Mouse (Mus musculus) adrenal gland, adult 18-20 months (tissue): ENCODE results near the gene Vmn2r73. TPM values are rescaled to one million over a fixed set of nuclear protein-coding genes. Genes with fewer than 3 reads are reported as not detected.

ENCODE experiments used
- DNase-seq, 2 experiments: peaks; one replicate each; pipeline ENCODE4 v3.0.0; 2021 to 2022; ENCODE audit warnings: low spot score in 2 of 2
- long read RNA-seq, 2 experiments: library from polyadenylated mRNA; stranded (forward); transcript quantifications; one replicate each; pipeline ENCODE4 v2.0.0; 2021
- total RNA-seq, 2 experiments: library from RNA; stranded (reverse); gene quantifications; 1 replicate in 1 of 2; 2 replicates in 1 of 2; pipeline ENCODE4 v1.2.3; 2021

Gene Vmn2r73
- total RNA-seq, result not detected
- long read RNA-seq, experiment 1, result 0 reads
- long read RNA-seq, experiment 2, result 0 reads

DNA sequence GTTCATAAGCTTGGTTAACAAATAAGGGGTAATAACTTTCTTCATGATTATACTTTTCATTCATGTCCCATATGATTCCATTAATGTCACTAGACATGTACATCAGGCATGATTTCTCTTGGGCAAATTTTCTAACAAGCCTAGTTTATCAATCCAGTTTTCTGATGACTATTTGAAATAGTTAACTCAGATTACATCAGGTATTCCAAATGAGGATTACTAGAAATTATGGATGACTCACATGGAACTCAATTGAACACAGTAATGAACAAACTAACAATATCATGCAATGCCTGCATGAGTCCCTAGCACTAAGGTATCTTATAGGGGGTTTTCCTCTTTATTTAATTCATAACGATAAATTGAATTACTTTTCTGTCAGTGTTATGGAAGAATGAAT lies at the start of gene Vmn2r73:
Gene Vmn2r73, minus strand, starts transcription at position 101 of the 400 bp plus-strand sequence.
- no peak for DNase-seq

DNA sequence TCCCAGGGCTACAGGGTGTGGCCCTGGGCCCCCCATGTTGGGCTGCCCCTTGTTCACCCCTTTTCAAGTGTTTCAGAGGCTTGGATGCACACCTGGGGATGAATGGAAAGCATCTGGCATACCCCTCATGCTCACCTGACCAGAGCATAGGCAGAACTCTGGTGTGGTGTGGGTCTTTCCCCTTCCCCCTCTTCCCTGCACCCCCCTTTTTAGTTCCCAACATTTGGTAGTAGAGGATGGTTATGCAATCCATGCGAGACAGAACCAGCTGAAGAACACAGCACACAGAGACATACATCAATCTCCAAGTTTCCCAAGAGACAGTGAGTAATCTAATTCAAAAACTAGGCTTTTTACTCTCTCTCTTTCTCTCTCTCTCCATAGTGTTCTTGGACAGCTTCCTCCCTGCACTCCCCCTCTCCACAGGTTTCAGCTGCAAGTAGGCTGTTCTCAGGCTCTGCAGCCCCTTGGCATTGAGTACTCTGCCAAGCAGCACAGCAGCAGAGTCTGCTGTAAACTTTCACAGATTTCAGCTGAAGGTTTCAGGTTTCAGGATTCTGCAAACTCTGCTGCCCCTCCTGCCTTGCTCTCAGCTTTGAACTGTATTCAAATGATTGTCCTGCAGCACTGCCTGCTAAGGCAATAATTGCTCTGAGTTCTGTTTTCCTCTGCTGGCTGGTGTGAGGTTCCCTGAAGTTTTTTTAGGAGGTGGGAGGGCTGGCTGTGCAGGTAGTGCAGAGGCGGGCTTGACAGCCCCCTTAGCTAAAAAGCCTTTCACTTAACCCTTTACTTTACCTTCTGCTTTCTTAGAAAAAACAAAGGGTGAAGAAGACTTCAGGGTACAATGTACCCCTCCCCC lies 35.7 kb downstream of the Vmn2r73 start:
- no peak for DNase-seq

DNA sequence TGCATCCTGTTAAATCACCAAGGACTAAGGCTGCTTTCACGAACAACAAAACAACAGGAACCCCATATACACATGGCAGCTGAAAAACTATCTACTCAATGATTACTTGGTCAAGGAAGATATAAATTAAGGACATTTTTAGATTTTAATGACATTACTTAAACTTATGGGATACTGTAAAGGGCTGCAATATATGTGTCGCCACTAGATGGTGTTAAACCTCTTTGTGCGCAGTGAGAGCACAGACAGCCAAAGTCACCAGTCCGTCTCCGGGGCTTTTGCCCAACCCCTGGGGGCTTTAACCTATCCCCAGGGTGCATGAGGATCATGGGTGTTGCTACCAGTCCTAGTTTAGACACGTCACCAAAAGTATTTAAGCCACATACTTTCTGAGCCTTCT lies 58.0 kb downstream of the Vmn2r73 start:
- DNase-seq, result peak in 1 of 2 experiments; percentile 2

Other genes with a start within 250 kb of the Vmn2r73 start
- gene Vmn2r72, start 121.2 kb downstream of the Vmn2r73 start, total RNA-seq, result not detected
- not detected for gene Vmn2r74, start 85.4 kb upstream of the Vmn2r73 start, total RNA-seq